Comparison of ENCODE assay signal across 19 mouse cellular contexts in genomic region chr10:61150616-61151015, GRCm38 (mm10). TPM values are rescaled to one million over a fixed set of nuclear protein-coding genes. Genes with fewer than 3 reads are reported as not detected.
DNase-seq lines count a peak whose midpoint lies in the region; ATAC-seq and TF ChIP-seq lines count a peak whose summit lies in the region.
"Had no signal": no experiment of that assay in that cellular context is flagged by ENCODE, and none has a peak within 500 bp of the region (broad histone marks: within the 10 kb centered on the region; RNA-seq: fewer than 3 reads in every experiment).

No protein-coding gene starts in this region.

- DNase-seq in kidney, postnatal 10 days = peak; percentile 64
- DNase-seq in stomach, postnatal 0 days (ENCODE audit: low spot score) = no peak
- DNase-seq in embryonic facial prominence, embryonic 10.5 days (ENCODE audit: low spot score) = peak; percentile 50
- no peak for DNase-seq in thymus, adult 18-20 months
- DNase-seq: cerebellum, adult 9-11 months; gastrocnemius, postnatal 25 days; heart, postnatal 4 days; kidney, postnatal 36 days; layer of hippocampus, postnatal 36 days; thymus, postnatal 36 days had no signal

- no peaks in the 10 kb centered on the region for H3K27me3 ChIP-seq in kidney, embryonic 14.5 days (ENCODE audit: control insufficient read depth, insufficient read depth, low read length)
- no peaks in the 10 kb centered on the region for H3K27me3 ChIP-seq in stomach, embryonic 15.5 days (replicated peaks)
- H3K27me3 ChIP-seq in stomach, postnatal 0 days (ENCODE audit: control insufficient read depth, insufficient read depth, low read length) = no peaks in the 10 kb centered on the region
- no peaks in the 10 kb centered on the region for H3K27me3 ChIP-seq in embryonic facial prominence, embryonic 10.5 days (replicated peaks; ENCODE audit: low read depth, poor library complexity, severe bottlenecking)
- H3K27me3 ChIP-seq in stomach, embryonic 16.5 days (ENCODE audit: control insufficient read depth, insufficient read depth, low read length) = no peaks in the 10 kb centered on the region
- H3K27me3 ChIP-seq: limb, embryonic 13.5 days; neural tube, embryonic 13.5 days had no signal

- no peak for ATAC-seq in kidney, embryonic 14.5 days (ENCODE audit: low FRiP score, low TSS enrichment)
- no peak for ATAC-seq in stomach, embryonic 15.5 days (ENCODE audit: insufficient read depth, low FRiP score, low read depth)
- no peak for ATAC-seq in stomach, postnatal 0 days (ENCODE audit: low FRiP score, low TSS enrichment)
- ATAC-seq in stomach, embryonic 16.5 days (ENCODE audit: insufficient read depth, low FRiP score) = no peak
- ATAC-seq: activated CD4-positive, CD25-positive, alpha-beta regulatory T cell, adult 4 months; forebrain, embryonic 16.5 days had no signal

- no peak overlapping the region for H3K4me3 ChIP-seq in kidney, embryonic 14.5 days (ENCODE audit: low read length)
- H3K4me3 ChIP-seq in stomach, embryonic 15.5 days (replicated peaks) = no peak overlapping the region
- H3K4me3 ChIP-seq in stomach, postnatal 0 days (ENCODE audit: low read depth, low read length) = no peak overlapping the region
- no peak overlapping the region for H3K4me3 ChIP-seq in embryonic facial prominence, embryonic 10.5 days
- no peak overlapping the region for H3K4me3 ChIP-seq in stomach, embryonic 16.5 days (replicated peaks; ENCODE audit: low read length)
- H3K4me3 ChIP-seq: limb, embryonic 13.5 days; neural tube, embryonic 13.5 days had no signal

- no peak for TF ChIP-seq EP300 in stomach, postnatal 0 days (optimal IDR thresholded peaks at IDR 0.05)

- no peak overlapping the region for H3K27ac ChIP-seq in kidney, embryonic 14.5 days (ENCODE audit: low read depth, low read length)
- 0 out of 2 replicates have a peak overlapping the region, but pooled peaks have one; percentile 31 for H3K27ac ChIP-seq in stomach, embryonic 15.5 days
- no peak overlapping the region for H3K27ac ChIP-seq in stomach, postnatal 0 days (replicated peaks)
- no peak overlapping the region for H3K27ac ChIP-seq in embryonic facial prominence, embryonic 10.5 days (replicated peaks)
- H3K27ac ChIP-seq in stomach, embryonic 16.5 days (ENCODE audit: low read length) = peak overlapping the region; percentile 57; the same call in 1 of the 2 replicates
- H3K27ac ChIP-seq: limb, embryonic 13.5 days; neural tube, embryonic 13.5 days had no signal

- no peak overlapping the region for H3K9ac ChIP-seq in kidney, embryonic 14.5 days (ENCODE audit: low read depth, low read length)
- H3K9ac ChIP-seq in stomach, embryonic 15.5 days = no peak overlapping the region
- no peak overlapping the region for H3K9ac ChIP-seq in stomach, postnatal 0 days (ENCODE audit: low read length)
- H3K9ac ChIP-seq in stomach, embryonic 16.5 days (ENCODE audit: low read length) = no peak overlapping the region
- H3K9ac ChIP-seq: limb, embryonic 13.5 days; neural tube, embryonic 13.5 days had no signal

- no peaks in the 10 kb centered on the region for H3K9me3 ChIP-seq in kidney, embryonic 14.5 days (ENCODE audit: control insufficient read depth, low read length)
- H3K9me3 ChIP-seq in stomach, embryonic 15.5 days = no peaks in the 10 kb centered on the region
- no peaks in the 10 kb centered on the region for H3K9me3 ChIP-seq in stomach, postnatal 0 days (ENCODE audit: control insufficient read depth, low read length)
- H3K9me3 ChIP-seq in embryonic facial prominence, embryonic 10.5 days = no peaks in the 10 kb centered on the region
- H3K9me3 ChIP-seq in stomach, embryonic 16.5 days (replicated peaks; ENCODE audit: control insufficient read depth, low read length) = no peaks in the 10 kb centered on the region
- H3K9me3 ChIP-seq: limb, embryonic 13.5 days; neural tube, embryonic 13.5 days had no signal

- H3K36me3 ChIP-seq in kidney, embryonic 14.5 days (ENCODE audit: control insufficient read depth, insufficient read depth, low read length) = no peaks in the 10 kb centered on the region
- H3K36me3 ChIP-seq in stomach, embryonic 15.5 days = no peaks in the 10 kb centered on the region
- no peaks in the 10 kb centered on the region for H3K36me3 ChIP-seq in stomach, postnatal 0 days (ENCODE audit: control insufficient read depth, insufficient read depth, low read length)
- no peaks in the 10 kb centered on the region for H3K36me3 ChIP-seq in embryonic facial prominence, embryonic 10.5 days (replicated peaks)
- no peaks in the 10 kb centered on the region for H3K36me3 ChIP-seq in stomach, embryonic 16.5 days (ENCODE audit: control insufficient read depth, insufficient read depth, low read length)
- H3K36me3 ChIP-seq: limb, embryonic 13.5 days; neural tube, embryonic 13.5 days had no signal

- TF ChIP-seq CTCF in stomach, postnatal 0 days (IDR thresholded peaks at IDR 0.05; ENCODE audit: low read depth) = no peak

- H3K4me1 ChIP-seq in kidney, embryonic 14.5 days (ENCODE audit: control insufficient read depth, insufficient read depth, low read length) = peaks cover 1% of the 10 kb centered on the region; the same call in 1 of the 2 replicates
- peaks cover 8% of the 10 kb centered on the region; the same call in 1 of the 2 replicates for H3K4me1 ChIP-seq in stomach, embryonic 15.5 days
- H3K4me1 ChIP-seq in stomach, postnatal 0 days (replicated peaks; ENCODE audit: control insufficient read depth, insufficient read depth) = no peaks in the 10 kb centered on the region
- H3K4me1 ChIP-seq in embryonic facial prominence, embryonic 10.5 days = peaks cover 20% of the 10 kb centered on the region
- peaks cover 2% of the 10 kb centered on the region for H3K4me1 ChIP-seq in stomach, embryonic 16.5 days (ENCODE audit: control insufficient read depth, insufficient read depth, low read length)

- no peak overlapping the region for H3K4me2 ChIP-seq in kidney, embryonic 14.5 days (replicated peaks; ENCODE audit: low read depth, low read length)
- H3K4me2 ChIP-seq in stomach, embryonic 15.5 days = no peak overlapping the region
- H3K4me2 ChIP-seq in stomach, postnatal 0 days (replicated peaks; ENCODE audit: low read depth) = no peak overlapping the region
- H3K4me2 ChIP-seq in stomach, embryonic 16.5 days (ENCODE audit: low read depth, low read length) = no peak overlapping the region
- H3K4me2 ChIP-seq: heart, embryonic 11.5 days; limb, embryonic 13.5 days; neural tube, embryonic 13.5 days had no signal

- 9% methylated on average over 6 of the region's 6 CpGs for WGBS in kidney, embryonic 14.5 days
- WGBS in stomach, embryonic 15.5 days = 27% methylated on average over 6 of the region's 6 CpGs
- 31% methylated on average over 6 of the region's 6 CpGs for WGBS in stomach, postnatal 0 days
- 57% methylated on average over 6 of the region's 6 CpGs for WGBS in embryonic facial prominence, embryonic 10.5 days
- WGBS in stomach, embryonic 16.5 days = 27% methylated on average over 6 of the region's 6 CpGs

RNA-seq across cellular contexts. Expression of gene Sgpl1, which starts 3.1 kb away (rescaled TPM):
- polyA plus RNA-seq in kidney, embryonic 14.5 days (2014; fragmentation: Nextera tagmentation; extraction: Ambion mirVana) = 35.9 and 72.4 TPM in 2 replicates
- 46.9 and 53.5 TPM in 2 replicates for polyA plus RNA-seq in stomach, embryonic 15.5 days (2015; fragmentation: Nextera tagmentation; extraction: Ambion mirVana)
- polyA plus RNA-seq in stomach, postnatal 0 days (2015; fragmentation: Nextera tagmentation; extraction: Ambion mirVana) = 25.0 and 26.6 TPM in 2 replicates
- polyA plus RNA-seq in embryonic facial prominence, embryonic 10.5 days (2016; fragmentation: Nextera tagmentation; extraction: Ambion mirVana) = 65.4 and 68.5 TPM in 2 replicates
- 52.8 and 52.9 TPM in 2 replicates for polyA plus RNA-seq in stomach, embryonic 16.5 days (2015; fragmentation: Nextera tagmentation; extraction: Ambion mirVana)

RNA-seq across cellular contexts. Expression of gene Tbata, which starts 21.1 kb away (rescaled TPM):
- polyA plus RNA-seq in kidney, embryonic 14.5 days (2014; fragmentation: Nextera tagmentation; extraction: Ambion mirVana) = not detected in 2 replicates
- 0.09 TPM in 1 of 2 replicates, not detected in the other for polyA plus RNA-seq in stomach, embryonic 15.5 days (2015; fragmentation: Nextera tagmentation; extraction: Ambion mirVana)
- 0.29 and 0.30 TPM in 2 replicates for polyA plus RNA-seq in stomach, postnatal 0 days (2015; fragmentation: Nextera tagmentation; extraction: Ambion mirVana)
- 0.15 and 0.36 TPM in 2 replicates for polyA plus RNA-seq in embryonic facial prominence, embryonic 10.5 days (2016; fragmentation: Nextera tagmentation; extraction: Ambion mirVana)
- polyA plus RNA-seq in stomach, embryonic 16.5 days (2015; fragmentation: Nextera tagmentation; extraction: Ambion mirVana) = not detected in 2 replicates
- polyA plus RNA-seq: activated CD4-positive, CD25-positive, alpha-beta regulatory T cell, adult 4 months; heart, embryonic 11.5 days; limb, embryonic 13.5 days; stomach, embryonic 14.5 days had no signal

Comparison
In these comparisons a context has a peak if more than half of its experiments do, and no peak if none do; other contexts are left out.
1. H3K27ac ChIP-seq: peak in stomach, embryonic 15.5 days (single experiment) and stomach, embryonic 16.5 days (single experiment); none in kidney, embryonic 14.5 days (single experiment), stomach, postnatal 0 days (single experiment) and embryonic facial prominence, embryonic 10.5 days (single experiment).
2. DNase-seq: peak in kidney, postnatal 10 days (single experiment) and embryonic facial prominence, embryonic 10.5 days (single experiment); none in stomach, postnatal 0 days (single experiment) and thymus, adult 18-20 months (0 of 2).